Mouse (Mus musculus): ENCODE results near the gene Nlrx1. TPM values are rescaled to one million over a fixed set of nuclear protein-coding genes. Genes with fewer than 3 reads are reported as not detected.

The Nlrx1 gene
- polyA plus RNA-seq (2016; fragmentation: Nextera tagmentation; extraction: Ambion mirVana): 6.2 and 7.1 TPM in 2 replicates

DNA sequence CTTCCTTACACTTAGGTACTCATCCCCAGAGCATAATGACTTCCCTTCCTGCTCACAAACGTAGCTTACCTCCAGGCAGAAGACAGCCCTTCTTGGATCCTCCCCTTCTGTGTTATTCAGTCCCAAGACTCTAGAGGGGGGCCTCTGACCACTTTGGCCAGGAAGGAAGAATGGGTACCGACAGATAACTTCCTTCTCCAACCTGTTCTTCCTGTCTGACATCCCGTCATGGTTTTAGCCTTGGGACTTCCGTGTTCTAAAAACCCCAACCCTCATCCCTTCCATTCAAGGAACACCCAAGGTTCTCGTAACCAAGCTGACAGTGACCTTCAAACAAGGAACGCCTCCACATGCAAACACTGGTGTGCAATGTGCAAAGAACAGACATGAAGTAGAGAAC, at the start of gene Nlrx1:
Gene Nlrx1, minus strand, starts transcription at position 168 of the 400 bp plus-strand sequence.
- Histone ChIP-seq H3K27ac (peak within 1 kb of the TSS; percentile 56), H3K4me2 (replicated peaks) (peak within 1 kb of the TSS; percentile 79), H3K9me3 (no peaks in the 10 kb centered on the region), H3K4me1 (0 out of 2 replicates have a peak, but pooled peaks cover 12% of the 10 kb centered on the region), H3K9ac (peak within 1 kb of the TSS; percentile 78), H3K27me3 (0 out of 2 replicates have a peak, but pooled peaks cover 2% of the 10 kb centered on the region), H3K4me3 (peak within 1 kb of the TSS; percentile 50), H3K36me3 (no peaks in the 10 kb centered on the region)
- 84% methylated on average over 6 of the region's 6 CpGs for WGBS
- ATAC-seq (ENCODE audit: insufficient number of reproducible peaks, insufficient read depth, low FRiP score, low TSS enrichment): no peak

DNA sequence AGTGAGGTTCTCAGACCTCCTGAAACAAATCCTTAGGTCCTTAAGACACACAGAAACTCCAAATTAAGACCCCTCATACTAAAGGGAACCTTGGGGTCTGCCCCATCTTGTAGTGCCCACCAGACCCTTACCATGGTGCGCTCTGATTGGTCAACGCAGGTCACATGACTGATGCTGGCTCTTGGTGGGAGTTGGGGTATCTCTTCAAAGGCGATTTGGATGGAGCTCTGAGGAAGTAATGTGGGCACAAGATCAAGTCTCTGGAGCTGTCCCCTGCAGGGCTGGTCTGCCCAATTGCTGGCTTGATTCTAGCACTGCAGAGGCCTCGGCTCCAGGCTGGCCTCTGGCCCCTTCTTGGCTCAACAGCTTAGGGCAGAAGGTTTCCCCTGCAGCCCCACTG, 49.1 kb upstream of the Nlrx1 start:
- WGBS: 74% methylated on average over 4 of the region's 4 CpGs
- Histone ChIP-seq H3K27me3 (no peaks in the 10 kb centered on the region), H3K9me3 (no peaks in the 10 kb centered on the region), H3K36me3 (peaks cover 47% of the 10 kb centered on the region), H3K9ac (no peak overlapping the region), H3K4me2 (replicated peaks) (no peak overlapping the region), H3K4me1 (peaks cover 19% of the 10 kb centered on the region), H3K4me3 (no peak overlapping the region), H3K27ac (no peak overlapping the region)
- ATAC-seq (ENCODE audit: insufficient number of reproducible peaks, insufficient read depth, low FRiP score, low TSS enrichment): no peak

DNA sequence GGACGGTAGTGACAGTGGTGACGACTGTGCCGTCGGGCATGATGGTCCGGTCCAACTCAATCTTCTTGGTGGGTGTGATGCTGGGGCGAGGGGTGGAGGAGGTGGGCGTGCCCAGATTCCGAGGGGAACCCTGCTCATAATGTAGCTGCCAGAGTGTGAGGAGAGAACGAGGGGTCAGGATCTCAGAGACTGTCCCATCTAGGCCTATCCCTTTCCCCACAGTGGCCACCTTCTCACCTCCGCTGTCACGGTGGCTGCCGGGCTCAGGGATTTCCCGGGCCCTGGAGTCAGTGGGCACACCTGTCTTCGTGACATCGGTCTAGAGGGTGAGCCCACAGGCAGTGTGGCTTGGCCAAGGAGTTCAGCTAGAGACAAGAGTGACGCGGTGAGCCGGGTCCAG, 46.5 kb upstream of the Nlrx1 start:
- WGBS: 94% methylated on average over 18 of the region's 18 CpGs
- H3K36me3 ChIP-seq: peaks cover 48% of the 10 kb centered on the region

DNA sequence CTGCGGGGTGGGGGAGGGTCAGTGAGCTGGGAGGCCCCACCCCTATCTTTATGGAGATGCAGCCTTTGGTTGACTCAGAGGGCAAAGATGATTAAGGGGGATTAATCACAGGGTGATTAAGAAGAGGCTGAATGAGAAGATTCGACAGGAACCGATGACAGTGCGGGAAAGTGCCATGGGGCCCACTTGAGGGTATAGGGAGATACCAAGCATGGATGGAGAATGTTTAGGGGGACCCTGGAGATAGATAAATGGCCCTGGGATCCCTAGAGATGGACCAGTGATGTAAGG, 45.8 kb upstream of the Nlrx1 start:
- H3K36me3 ChIP-seq: peaks cover 48% of the 10 kb centered on the region

More for the DNA sequence above, 46.5 kb upstream of the Nlrx1 start:
- peaks cover 15% of the 10 kb centered on the region for H3K4me1 ChIP-seq
- ATAC-seq (ENCODE audit: insufficient number of reproducible peaks, insufficient read depth, low FRiP score, low TSS enrichment): no peak
- no peak overlapping the region for H3K4me3 ChIP-seq
- no peak overlapping the region for H3K9ac ChIP-seq
- no peaks in the 10 kb centered on the region for H3K9me3 ChIP-seq
- peaks cover 4% of the 10 kb centered on the region; the same call in 1 of the 2 replicates for H3K27me3 ChIP-seq
- no peak overlapping the region for H3K27ac ChIP-seq
- H3K4me2 ChIP-seq (replicated peaks): no peak overlapping the region

DNA sequence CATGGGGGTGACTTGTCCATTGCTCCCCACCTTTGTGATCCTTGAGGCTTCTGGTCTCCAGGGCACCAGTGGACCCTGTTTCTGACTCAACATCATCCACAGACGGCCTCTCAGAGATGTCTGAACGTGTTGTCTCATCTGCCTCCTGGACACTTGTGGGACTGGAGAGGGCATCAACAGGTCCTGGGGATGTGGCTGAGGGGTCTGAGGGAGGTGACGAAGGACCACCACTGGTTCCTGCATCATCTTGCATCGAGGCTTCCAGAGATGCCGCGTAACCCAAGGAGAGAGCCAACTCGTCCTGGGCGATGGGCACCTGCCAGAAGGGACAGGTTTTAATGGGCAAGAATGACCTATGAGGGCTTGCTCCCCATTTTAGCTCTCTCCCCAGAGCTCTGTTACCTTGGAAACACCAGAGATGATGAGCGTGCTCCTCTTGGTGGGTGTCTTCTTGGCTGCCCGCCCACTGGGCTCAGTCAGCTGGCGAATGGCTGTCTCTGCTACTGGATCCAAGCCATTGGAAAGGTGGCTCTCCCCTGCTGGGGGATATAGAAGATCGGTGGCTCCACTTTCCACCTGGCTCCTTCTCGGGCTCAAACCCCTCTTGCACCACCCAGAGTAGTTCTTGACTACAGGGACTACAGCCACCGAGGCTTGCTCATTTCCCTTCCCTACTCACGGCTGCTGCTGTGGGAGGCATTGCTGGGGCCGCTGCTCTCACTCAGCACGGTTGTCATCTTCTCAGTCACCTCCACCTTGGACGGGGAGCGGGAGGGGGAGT, 45.3 kb upstream of the Nlrx1 start:
- Histone ChIP-seq H3K4me1 (peaks cover 6% of the 10 kb centered on the region), H3K27ac (no peak overlapping the region), H3K4me2 (replicated peaks) (no peak overlapping the region), H3K9ac (no peak overlapping the region), H3K27me3 (peaks cover 4% of the 10 kb centered on the region; the same call in 1 of the 2 replicates), H3K4me3 (no peak overlapping the region), H3K9me3 (no peaks in the 10 kb centered on the region), H3K36me3 (peaks cover 48% of the 10 kb centered on the region)
- no peak for ATAC-seq (ENCODE audit: insufficient number of reproducible peaks, insufficient read depth, low FRiP score, low TSS enrichment)
- 81% methylated on average over 19 of the region's 19 CpGs for WGBS

More for the DNA sequence above, 45.8 kb upstream of the Nlrx1 start:
- no peaks in the 10 kb centered on the region for H3K9me3 ChIP-seq
- 74% methylated on average over 4 of the region's 4 CpGs for WGBS
- H3K27ac ChIP-seq: no peak overlapping the region
- H3K4me3 ChIP-seq: no peak overlapping the region
- ATAC-seq (ENCODE audit: insufficient number of reproducible peaks, insufficient read depth, low FRiP score, low TSS enrichment): no peak
- no peak overlapping the region for H3K4me2 ChIP-seq (replicated peaks)
- H3K27me3 ChIP-seq: peaks cover 4% of the 10 kb centered on the region; the same call in 1 of the 2 replicates
- no peak overlapping the region for H3K9ac ChIP-seq
- H3K4me1 ChIP-seq: peaks cover 12% of the 10 kb centered on the region

DNA sequence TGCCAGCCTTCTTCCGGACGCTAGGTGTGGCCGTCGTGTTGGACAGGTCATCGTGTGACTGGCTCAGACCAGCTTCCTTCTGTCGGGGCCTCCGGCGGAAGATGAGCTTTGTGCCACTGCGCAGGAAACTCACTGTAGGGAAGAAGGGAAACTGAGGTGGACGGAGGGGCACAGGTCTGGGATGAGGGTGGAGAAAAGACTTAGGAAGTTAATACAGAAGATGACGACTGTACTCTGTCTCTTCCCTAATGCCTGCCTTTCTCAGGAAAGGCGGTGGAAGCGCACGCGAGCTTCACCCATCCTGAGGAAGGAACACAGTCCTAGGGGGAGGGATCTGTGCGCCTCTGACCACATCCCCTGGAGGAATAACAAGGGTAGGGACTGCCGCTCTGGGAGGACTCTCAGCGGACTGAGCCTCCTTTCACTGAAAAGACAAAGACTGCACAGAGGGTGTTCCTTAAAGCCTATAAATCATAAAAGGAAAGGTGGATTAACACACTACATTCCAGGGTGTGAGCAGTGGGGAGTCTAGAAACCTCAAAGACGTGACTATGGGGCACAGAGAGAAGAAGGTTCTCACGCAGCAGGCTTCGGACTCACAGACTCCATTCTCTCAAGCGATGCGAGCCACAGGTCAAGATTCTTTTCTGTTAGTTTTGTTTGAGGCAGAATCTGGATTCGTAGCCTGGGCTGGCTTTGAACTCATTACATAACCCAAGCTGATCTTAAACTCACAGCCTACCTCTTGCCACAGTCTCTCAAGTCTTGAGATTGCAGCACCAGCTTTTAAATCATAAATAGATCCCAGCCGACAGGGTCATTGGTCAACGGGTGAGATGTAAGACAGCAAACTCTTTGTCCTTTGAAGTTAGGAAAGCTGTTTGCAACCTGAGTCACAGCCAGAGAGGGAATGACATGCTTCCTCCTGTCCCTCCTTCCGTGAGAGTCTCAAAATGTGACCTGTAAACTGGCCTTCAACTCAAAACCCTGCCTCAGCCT, 43.0 kb upstream of the Nlrx1 start:
- H3K27ac ChIP-seq: no peak overlapping the region
- ATAC-seq (ENCODE audit: insufficient number of reproducible peaks, insufficient read depth, low FRiP score, low TSS enrichment): no peak

DNA sequence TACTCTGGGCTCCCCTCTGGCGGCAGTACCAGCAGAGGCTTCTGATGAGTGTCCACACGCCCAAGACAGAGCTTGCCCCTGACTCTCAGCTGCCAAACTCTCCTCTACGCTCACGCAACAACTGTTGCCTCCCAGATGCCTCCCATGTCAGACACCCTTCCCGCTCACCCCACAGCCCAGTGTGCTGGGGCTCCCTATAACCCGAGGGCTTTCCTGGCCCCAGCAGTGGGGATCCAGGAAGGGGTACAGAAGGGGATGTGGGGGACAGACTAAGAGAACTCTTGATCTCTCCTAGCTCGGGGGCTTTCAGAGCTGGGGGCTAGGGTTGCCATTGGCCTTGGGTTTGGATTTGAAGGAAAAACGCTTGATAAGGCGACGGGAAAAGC, 42.3 kb upstream of the Nlrx1 start:
- no peak for ATAC-seq (ENCODE audit: insufficient number of reproducible peaks, insufficient read depth, low FRiP score, low TSS enrichment)
- Histone ChIP-seq H3K4me2 (replicated peaks) (0 out of 2 replicates have a peak overlapping the region, but pooled peaks have one; percentile 10), H3K4me1 (no peaks in the 10 kb centered on the region), H3K27me3 (peaks cover 4% of the 10 kb centered on the region; the same call in 1 of the 2 replicates), H3K36me3 (peaks cover 32% of the 10 kb centered on the region), H3K4me3 (no peak overlapping the region), H3K9me3 (no peaks in the 10 kb centered on the region), H3K9ac (no peak overlapping the region), H3K27ac (no peak overlapping the region)
- WGBS: 26% methylated on average over 10 of the region's 10 CpGs

More for the DNA sequence above, 43.0 kb upstream of the Nlrx1 start:
- Histone ChIP-seq H3K36me3 (peaks cover 39% of the 10 kb centered on the region), H3K9ac (no peak overlapping the region), H3K27me3 (peaks cover 4% of the 10 kb centered on the region; the same call in 1 of the 2 replicates), H3K4me3 (no peak overlapping the region), H3K4me2 (replicated peaks) (peak overlapping the region; percentile 10; the same call in 1 of the 2 replicates), H3K9me3 (no peaks in the 10 kb centered on the region), H3K4me1 (no peaks in the 10 kb centered on the region)
- 14% methylated on average over 27 of the region's 27 CpGs for WGBS

DNA sequence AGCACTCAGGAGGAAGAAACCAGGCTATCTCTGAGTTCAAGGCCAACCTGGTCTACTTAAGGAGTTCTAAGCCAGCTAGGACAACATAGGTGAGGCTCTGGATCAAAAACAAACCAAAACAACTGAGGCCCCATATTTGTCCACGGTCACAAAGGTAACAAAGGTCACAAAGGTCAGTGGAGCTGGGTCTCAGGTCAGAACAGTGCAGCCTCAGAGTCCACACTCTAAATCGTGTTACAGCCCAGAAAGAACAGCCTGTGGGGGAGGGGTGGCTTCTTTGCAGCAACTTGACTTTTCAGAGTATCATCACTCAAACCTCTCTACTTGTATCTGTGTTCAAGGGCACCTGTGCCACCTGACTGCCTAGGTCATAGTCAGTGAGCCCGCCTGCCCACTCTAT, 41.4 kb upstream of the Nlrx1 start:
- no peak overlapping the region for H3K27ac ChIP-seq
- no peak overlapping the region for H3K4me2 ChIP-seq (replicated peaks)
- no peaks in the 10 kb centered on the region for H3K9me3 ChIP-seq
- H3K27me3 ChIP-seq: peaks cover 4% of the 10 kb centered on the region; the same call in 1 of the 2 replicates
- H3K36me3 ChIP-seq: peaks cover 22% of the 10 kb centered on the region
- H3K4me3 ChIP-seq: no peak overlapping the region
- 55% methylated on average over 3 of the region's 3 CpGs for WGBS
- no peak for ATAC-seq (ENCODE audit: insufficient number of reproducible peaks, insufficient read depth, low FRiP score, low TSS enrichment)
- peaks cover 1% of the 10 kb centered on the region for H3K4me1 ChIP-seq
- H3K9ac ChIP-seq: no peak overlapping the region

DNA sequence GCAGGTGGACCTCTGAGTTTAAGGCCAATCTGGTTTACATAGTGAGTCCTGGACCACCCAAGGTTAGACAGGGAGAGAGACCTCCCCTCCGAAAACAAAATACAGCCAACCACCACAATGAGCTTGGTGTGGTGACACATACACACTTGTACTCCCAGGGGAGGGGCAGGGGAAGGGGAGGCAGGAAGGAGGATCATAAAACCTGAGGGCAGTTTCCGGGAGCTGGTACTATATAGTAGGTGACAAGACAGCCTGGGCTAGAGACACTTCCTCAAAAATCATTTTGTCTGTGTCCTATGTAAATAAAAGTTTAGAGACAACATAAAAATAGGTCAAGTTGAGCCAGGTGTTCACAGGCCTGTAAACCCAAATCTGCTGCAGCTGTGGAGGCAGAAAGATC, 38.8 kb upstream of the Nlrx1 start:
- Histone ChIP-seq H3K4me3 (no peak overlapping the region), H3K9me3 (no peaks in the 10 kb centered on the region), H3K27ac (no peak overlapping the region), H3K4me1 (peaks cover 12% of the 10 kb centered on the region), H3K36me3 (peaks cover 3% of the 10 kb centered on the region), H3K27me3 (peaks cover 4% of the 10 kb centered on the region; the same call in 1 of the 2 replicates), H3K9ac (no peak overlapping the region), H3K4me2 (replicated peaks) (no peak overlapping the region)
- ATAC-seq (ENCODE audit: insufficient number of reproducible peaks, insufficient read depth, low FRiP score, low TSS enrichment): no peak
- WGBS: 90% methylated on average over 2 of the region's 2 CpGs

DNA sequence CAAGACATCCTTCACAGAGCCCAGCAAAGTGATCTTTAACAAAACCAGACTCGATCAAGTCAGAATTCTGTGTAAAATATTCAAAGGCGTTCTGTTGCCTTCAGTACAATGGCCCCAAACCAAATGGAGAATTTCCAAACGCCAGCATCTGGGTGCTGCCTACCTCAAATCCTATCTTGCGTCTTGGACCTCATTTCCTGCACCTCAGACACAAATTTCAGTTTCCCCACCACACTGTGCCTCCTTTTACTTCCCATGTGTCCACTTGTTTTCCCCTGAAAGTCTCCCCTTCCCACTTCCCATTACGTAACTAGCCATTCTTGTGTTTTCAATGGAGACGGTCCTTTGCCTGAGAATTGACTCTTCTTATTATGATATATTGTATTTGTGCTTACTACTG, 38.1 kb upstream of the Nlrx1 start:
- Histone ChIP-seq H3K4me1 (peaks cover 12% of the 10 kb centered on the region), H3K9ac (no peak overlapping the region), H3K27ac (no peak overlapping the region), H3K9me3 (no peaks in the 10 kb centered on the region), H3K4me3 (no peak overlapping the region), H3K36me3 (peaks cover 10% of the 10 kb centered on the region), H3K27me3 (peaks cover 4% of the 10 kb centered on the region; the same call in 1 of the 2 replicates), H3K4me2 (replicated peaks) (no peak overlapping the region)
- 90% methylated on average over 6 of the region's 6 CpGs for WGBS
- no peak for ATAC-seq (ENCODE audit: insufficient number of reproducible peaks, insufficient read depth, low FRiP score, low TSS enrichment)

DNA sequence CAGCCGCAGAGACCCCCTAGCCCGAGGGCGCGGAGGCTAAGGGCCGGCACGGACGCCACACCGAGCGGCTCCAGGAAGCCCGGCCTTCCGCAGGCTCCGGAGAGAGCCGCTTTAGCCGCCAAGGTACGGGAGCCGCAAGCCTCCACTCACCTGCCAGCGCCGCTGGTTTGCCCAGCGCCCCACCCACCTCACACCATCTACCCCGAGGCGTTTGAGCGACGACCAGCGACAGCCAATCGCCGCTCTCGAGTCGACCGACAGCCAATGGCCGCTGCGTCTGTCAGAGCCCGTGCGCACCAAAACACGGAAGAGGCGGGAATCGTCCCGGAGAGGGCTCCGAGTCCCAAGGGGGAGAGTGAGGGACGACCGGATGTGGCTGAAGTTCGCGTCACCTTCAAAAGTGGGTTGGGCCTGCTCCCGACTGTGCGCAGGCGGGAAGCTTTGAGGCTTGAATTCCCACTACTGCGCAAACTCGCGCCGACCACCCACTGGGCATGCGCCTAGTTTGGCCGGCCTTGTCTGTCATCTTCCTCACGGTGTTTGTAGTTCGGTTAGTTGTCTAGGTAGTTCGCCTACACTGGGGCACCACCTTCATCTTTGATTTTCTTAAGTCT, 37.2 kb upstream of the Nlrx1 start, which contains the start of gene Hinfp:
Gene Hinfp, minus strand, starts transcription at position 206 of the 614 bp plus-strand sequence.
- Histone ChIP-seq H3K4me2 (replicated peaks) (peak within 1 kb of the TSS; percentile 66), H3K36me3 (peaks cover 20% of the 10 kb centered on the region), H3K27ac (peak within 1 kb of the TSS; percentile 74), H3K9ac (peak within 1 kb of the TSS; percentile 86), H3K4me3 (peak within 1 kb of the TSS; percentile 92), H3K27me3 (no peaks in the 10 kb centered on the region), H3K9me3 (no peaks in the 10 kb centered on the region), H3K4me1 (peaks cover 12% of the 10 kb centered on the region)
- under 1% methylated on average over 54 of the region's 54 CpGs for WGBS
- ATAC-seq (ENCODE audit: insufficient number of reproducible peaks, insufficient read depth, low FRiP score, low TSS enrichment): peak; percentile 99
